Mouse (Mus musculus) spleen, adult 2 months (tissue): ENCODE results near the gene Rnf144a.

ENCODE experiments used
- CTCF ChIP-seq: fragments of 200-500 bp; IDR thresholded peaks from 2 replicates; pipeline ENCODE4 v1.5.1; 2011; ENCODE audit warnings: mild to moderate bottlenecking, inconsistent platforms; ENCODE audit not compliant: insufficient read depth, insufficient read length, insufficient replicate concordance; ENCODE audit errors: extremely low read depth
- POLR2A ChIP-seq: fragments of 200-500 bp; IDR thresholded peaks from 2 replicates; pipeline ENCODE4 v1.6.1; 2011; ENCODE audit warnings: low read depth, low read length, inconsistent platforms

DNA sequence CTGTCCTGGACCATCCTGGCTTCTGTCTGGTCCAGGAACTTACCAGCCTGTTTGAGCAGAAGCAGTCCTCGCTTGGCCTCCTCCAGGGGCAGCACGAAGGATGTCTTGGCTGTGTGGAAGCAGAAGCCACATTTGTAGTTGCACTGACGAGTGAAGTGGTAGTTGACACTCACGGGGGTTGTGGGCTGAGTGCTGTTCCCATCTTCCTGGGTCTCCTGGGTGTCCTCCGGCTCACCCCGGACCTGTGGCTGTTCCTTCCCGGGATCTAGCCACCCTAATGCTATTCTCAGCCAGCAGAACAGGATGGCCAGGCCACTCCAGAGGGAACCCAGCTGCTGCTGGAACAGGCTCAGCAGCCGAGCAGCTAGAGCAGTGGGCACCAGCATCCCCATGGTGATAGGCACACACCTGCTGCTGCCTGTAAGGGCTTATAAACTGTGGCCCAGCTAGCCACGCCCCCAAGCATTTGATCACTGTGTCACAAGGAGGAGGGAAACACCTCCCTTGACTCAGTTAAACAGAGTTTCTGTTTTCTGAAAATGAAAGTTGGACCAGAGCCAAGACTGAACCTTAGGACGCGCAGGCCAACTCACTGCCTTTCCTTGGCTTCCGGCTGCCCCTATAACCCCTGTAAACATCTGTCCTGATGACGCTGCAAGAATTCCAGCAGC, 41.1 kb upstream of the Rnf144a start, which contains the start of gene Rsad2:
- TF ChIP-seq POLR2A (no peak), CTCF (no peak)
